Mouse (Mus musculus) kidney, embryonic 14.5 days (tissue): ENCODE results near the gene Rnf20. TPM values are rescaled to one million over a fixed set of nuclear protein-coding genes. Genes with fewer than 3 reads are reported as not detected.

ENCODE experiments used
- ATAC-seq: fragments of 200-750 bp; cut with Nextera tagmentation; 2 replicates; pipeline ENCODE4 v1.8.0; 2017; ENCODE audit warnings: moderate number of reproducible peaks, mild to moderate bottlenecking, moderate TSS enrichment, moderate library complexity; ENCODE audit not compliant: low FRiP score, low TSS enrichment
- H3K27ac ChIP-seq: fragments of 300-500 bp; sonication (generic); 2 replicates; pipeline ENCODE4 v1.5.1; 2014; ENCODE audit warnings: low read depth, mild to moderate bottlenecking, low read length, moderate library complexity, mixed read lengths
- H3K27me3 ChIP-seq: fragments of 300-500 bp; sonication (generic); 2 replicates; pipeline ENCODE4 v1.6.1; 2014; ENCODE audit warnings: mild to moderate bottlenecking, low read length; ENCODE audit not compliant: control insufficient read depth, insufficient read depth
- H3K36me3 ChIP-seq: fragments of 300-500 bp; sonication (generic); 2 replicates; pipeline ENCODE4 v1.6.1; 2014; ENCODE audit warnings: low read length, mixed read lengths; ENCODE audit not compliant: control insufficient read depth, insufficient read depth
- H3K4me1 ChIP-seq: fragments of 300-500 bp; sonication (generic); 2 replicates; pipeline ENCODE4 v1.6.1; 2014; ENCODE audit warnings: low read length, mixed read lengths; ENCODE audit not compliant: control insufficient read depth, insufficient read depth
- H3K4me2 ChIP-seq: fragments of 300-500 bp; sonication (generic); replicated peaks from 2 replicates; pipeline ENCODE4 v1.6.1; 2014; ENCODE audit warnings: low read depth, mild to moderate bottlenecking, low read length
- H3K4me3 ChIP-seq: fragments of 300-500 bp; sonication (generic); 2 replicates; pipeline ENCODE4 v1.5.1; 2014; ENCODE audit warnings: mild to moderate bottlenecking, low read length
- H3K9ac ChIP-seq: fragments of 300-500 bp; sonication (generic); 2 replicates; pipeline ENCODE4 v1.6.1; 2014; ENCODE audit warnings: low read depth, mild to moderate bottlenecking, low read length, moderate library complexity
- H3K9me3 ChIP-seq: fragments of 300-500 bp; sonication (generic); 2 replicates; pipeline ENCODE4 v1.6.1; 2016; ENCODE audit warnings: low read length; ENCODE audit not compliant: control insufficient read depth
- WGBS: fragments of 180-500 bp; shearing (Covaris S2); extraction: QIAGEN DNeasy Blood & Tissue Kit; methylation state at CpG from one replicate; pipeline ENCODE4 v1.1.7; 2014; 5-methylcytosine and 5-hydroxymethylcytosine counted together
- polyA plus RNA-seq: library from polyadenylated mRNA; unstranded; fragments of >200 nt; fragmentation: Nextera tagmentation; extraction: Ambion mirVana; gene quantifications from 2 replicates; pipeline ENCODE4 v1.2.1, GENCODE M21; 2014

Rnf20 gene
- polyA plus RNA-seq, 1 experiment from 2014 or later, result 61.1 TPM

DNA sequence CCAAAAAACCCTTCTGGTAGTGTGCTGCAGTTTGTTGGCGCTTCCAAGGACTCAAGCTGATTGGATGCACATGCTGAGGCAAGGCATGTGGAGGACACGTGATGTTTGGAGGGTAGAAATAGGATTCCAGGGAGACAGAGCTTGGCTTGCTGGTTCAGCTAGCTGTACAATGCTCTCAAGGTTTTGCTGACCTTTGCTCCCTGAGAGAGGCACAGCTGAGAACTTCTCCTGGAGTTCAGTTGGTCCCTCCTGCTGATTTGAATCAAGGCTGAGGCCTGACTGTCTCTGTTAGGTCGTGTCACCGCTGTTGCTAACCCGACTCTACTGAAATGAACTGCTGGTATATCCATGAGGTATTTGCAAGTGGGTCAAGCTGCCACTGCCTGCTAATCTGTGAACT, 2.9 kb upstream of the Rnf20 start:
- H3K9ac ChIP-seq, result no peak overlapping the region
- peaks cover 8% of the 10 kb centered on the region; the same call in 1 of the 2 replicates for H3K4me1 ChIP-seq
- no peak overlapping the region for H3K4me2 ChIP-seq
- H3K36me3 ChIP-seq, result peaks cover 2% of the 10 kb centered on the region; the same call in 1 of the 2 replicates
- 82% methylated on average over 5 of the region's 5 CpGs for WGBS
- no peak for ATAC-seq
- H3K27me3 ChIP-seq, result no peaks in the 10 kb centered on the region
- H3K4me3 ChIP-seq, result no peak overlapping the region
- no peak overlapping the region for H3K27ac ChIP-seq
- H3K9me3 ChIP-seq, result no peaks in the 10 kb centered on the region

DNA sequence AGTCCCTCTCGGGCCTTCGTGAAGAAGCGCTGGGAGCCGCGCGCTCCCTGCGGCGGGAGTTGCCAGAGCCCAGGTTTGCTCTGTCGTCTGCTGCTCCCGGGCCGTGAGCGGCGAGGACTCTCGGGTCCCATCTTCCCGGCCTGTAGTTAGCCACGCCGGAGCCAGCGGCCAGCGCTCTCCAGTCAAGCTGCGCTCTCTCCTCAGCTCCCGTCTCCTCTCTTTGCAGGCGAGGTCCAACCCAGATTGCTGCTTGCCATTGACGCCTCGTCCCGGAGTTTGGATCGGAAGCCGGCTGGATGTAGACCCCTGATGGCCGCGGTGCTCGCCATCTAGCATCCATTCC, 304 bp downstream of the Rnf20 start:
- peak overlapping the region; percentile 81 for H3K27ac ChIP-seq
- H3K36me3 ChIP-seq, result peaks cover 32% of the 10 kb centered on the region
- no peaks in the 10 kb centered on the region for H3K9me3 ChIP-seq
- peaks cover 9% of the 10 kb centered on the region; the same call in 1 of the 2 replicates for H3K4me1 ChIP-seq
- H3K4me2 ChIP-seq, result peak overlapping the region; percentile 67
- peak overlapping the region; percentile 84 for H3K9ac ChIP-seq
- H3K4me3 ChIP-seq, result peak overlapping the region; percentile 65
- WGBS, result under 1% methylated on average over 30 of the region's 30 CpGs
- ATAC-seq, result peak; percentile 82; the same call in 1 of the 2 replicates
- no peaks in the 10 kb centered on the region for H3K27me3 ChIP-seq

DNA sequence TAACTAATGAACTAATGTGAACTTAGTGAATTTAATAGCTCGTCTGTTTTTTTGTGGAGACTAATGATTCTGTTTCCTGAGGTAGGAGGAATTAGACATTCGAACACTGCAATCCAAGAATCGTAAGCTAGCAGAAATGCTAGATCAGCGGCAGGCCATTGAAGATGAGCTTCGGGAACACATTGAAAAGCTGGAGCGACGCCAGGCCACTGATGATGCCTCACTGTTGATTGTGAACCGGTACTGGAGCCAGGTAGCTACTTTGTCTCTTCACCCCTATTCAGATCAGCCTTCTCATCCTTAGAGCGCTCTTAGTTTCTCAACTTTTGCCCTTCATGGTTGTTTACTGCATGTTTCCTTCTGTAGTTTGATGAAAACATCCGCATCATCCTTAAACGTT, 6.0 kb downstream of the Rnf20 start:
- WGBS, result 95% methylated on average over 11 of the region's 11 CpGs
- Histone ChIP-seq H3K9me3 (no peaks in the 10 kb centered on the region), H3K27me3 (no peaks in the 10 kb centered on the region), H3K9ac (no peak overlapping the region), H3K27ac (no peak overlapping the region), H3K4me2 (no peak overlapping the region), H3K4me3 (no peak overlapping the region), H3K4me1 (peaks cover 9% of the 10 kb centered on the region; the same call in 1 of the 2 replicates), H3K36me3 (peaks cover 75% of the 10 kb centered on the region)
- ATAC-seq, result no peak

- 69% methylated on average over 2 of the region's 2 CpGs for WGBS
- no peak overlapping the region for H3K4me3 ChIP-seq
Observed at GRCm38 (mm10) chr4:49639913-49640312, 8.1 kb downstream of the Rnf20 start.

DNA sequence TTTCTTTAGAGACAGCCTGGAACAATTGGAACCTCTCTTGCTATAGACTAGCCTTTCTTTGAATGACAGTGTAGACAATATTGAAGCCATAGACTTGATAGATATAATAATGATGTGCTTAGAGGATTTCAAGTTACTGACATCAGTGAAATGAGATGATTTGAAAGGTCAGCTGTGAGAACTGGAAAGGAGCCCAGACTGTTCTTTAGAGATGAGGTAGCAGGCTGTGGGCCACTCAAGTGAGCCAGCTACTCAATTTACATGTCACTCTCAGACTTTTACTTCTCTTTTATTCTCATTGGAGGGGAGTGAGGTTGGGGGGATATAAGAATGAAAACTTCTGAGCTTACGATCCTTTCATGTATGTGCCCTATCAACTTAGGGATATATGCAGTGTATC, 27.6 kb downstream of the Rnf20 start:
- Histone ChIP-seq H3K9ac (no peak overlapping the region), H3K27me3 (no peaks in the 10 kb centered on the region), H3K4me2 (no peak overlapping the region), H3K27ac (no peak overlapping the region), H3K36me3 (peaks cover 59% of the 10 kb centered on the region), H3K4me1 (no peaks in the 10 kb centered on the region), H3K9me3 (no peaks in the 10 kb centered on the region), H3K4me3 (no peak overlapping the region)
- ATAC-seq, result no peak
- WGBS, result 83% methylated on average over 1 of the region's 1 CpGs

More at GRCm38 (mm10) chr4:49639913-49640312, 8.1 kb downstream of the Rnf20 start:
- Histone ChIP-seq H3K4me2 (no peak overlapping the region), H3K9me3 (no peaks in the 10 kb centered on the region), H3K36me3 (peaks cover 82% of the 10 kb centered on the region), H3K27me3 (no peaks in the 10 kb centered on the region), H3K27ac (no peak overlapping the region), H3K9ac (no peak overlapping the region), H3K4me1 (no peaks in the 10 kb centered on the region)
- no peak for ATAC-seq

DNA sequence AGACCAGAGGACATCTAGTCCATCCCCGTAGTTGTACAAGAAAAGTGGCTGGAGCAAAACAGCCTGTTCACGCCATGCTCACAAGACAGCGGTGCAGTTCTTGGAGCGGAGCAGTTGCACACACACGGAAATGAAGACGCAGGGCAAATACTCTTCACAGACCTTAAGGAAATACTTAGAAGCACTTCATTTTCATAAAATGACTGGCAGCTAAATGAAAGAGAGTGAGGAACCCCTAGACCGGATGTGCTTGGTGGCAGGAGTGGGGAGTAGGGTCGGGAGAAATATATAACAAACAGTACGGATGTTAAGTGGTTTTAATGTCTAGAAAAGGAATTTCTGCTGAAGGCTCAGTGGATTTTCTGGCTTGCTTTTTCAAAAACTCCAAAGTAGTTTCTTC, 29.9 kb downstream of the Rnf20 start:
- no peaks in the 10 kb centered on the region for H3K9me3 ChIP-seq
- H3K4me3 ChIP-seq, result no peak overlapping the region
- no peak overlapping the region for H3K27ac ChIP-seq
- no peaks in the 10 kb centered on the region for H3K4me1 ChIP-seq
- peaks cover 39% of the 10 kb centered on the region for H3K36me3 ChIP-seq
- H3K27me3 ChIP-seq, result no peaks in the 10 kb centered on the region
- H3K4me2 ChIP-seq, result no peak overlapping the region
- 96% methylated on average over 9 of the region's 9 CpGs for WGBS
- ATAC-seq, result no peak
- H3K9ac ChIP-seq, result no peak overlapping the region

- Histone ChIP-seq H3K27ac (no peak overlapping the region), H3K9ac (no peak overlapping the region), H3K9me3 (no peaks in the 10 kb centered on the region), H3K27me3 (no peaks in the 10 kb centered on the region), H3K36me3 (peaks cover 33% of the 10 kb centered on the region), H3K4me3 (no peak overlapping the region), H3K4me1 (no peaks in the 10 kb centered on the region), H3K4me2 (no peak overlapping the region)
- ATAC-seq, result no peak
- WGBS, result 95% methylated on average over 4 of the region's 4 CpGs
Observed at GRCm38 (mm10) chr4:49662231-49662630, 30.4 kb downstream of the Rnf20 start.

GRCm38 (mm10) chr4:49664850-49665249, 33.0 kb downstream of the Rnf20 start:
- H3K4me2 ChIP-seq, result no peak overlapping the region

GRCm38 (mm10) chr4:49676071-49676470, 44.3 kb downstream of the Rnf20 start:
- no peak overlapping the region for H3K4me3 ChIP-seq
- no peak overlapping the region for H3K4me2 ChIP-seq
- H3K9ac ChIP-seq, result no peak overlapping the region
- no peak overlapping the region for H3K27ac ChIP-seq
- no peaks in the 10 kb centered on the region for H3K27me3 ChIP-seq
- 91% methylated on average over 6 of the region's 6 CpGs for WGBS
- no peak for ATAC-seq
- no peaks in the 10 kb centered on the region for H3K4me1 ChIP-seq
- H3K9me3 ChIP-seq, result no peaks in the 10 kb centered on the region
- H3K36me3 ChIP-seq, result no peaks in the 10 kb centered on the region

More at GRCm38 (mm10) chr4:49664850-49665249, 33.0 kb downstream of the Rnf20 start:
- H3K27me3 ChIP-seq, result no peaks in the 10 kb centered on the region
- 87% methylated on average over 5 of the region's 5 CpGs for WGBS
- no peaks in the 10 kb centered on the region for H3K9me3 ChIP-seq
- ATAC-seq, result no peak
- no peak overlapping the region for H3K27ac ChIP-seq
- peaks cover 17% of the 10 kb centered on the region; the same call in 1 of the 2 replicates for H3K36me3 ChIP-seq
- H3K4me3 ChIP-seq, result no peak overlapping the region
- H3K4me1 ChIP-seq, result no peaks in the 10 kb centered on the region
- no peak overlapping the region for H3K9ac ChIP-seq
